Mouse (Mus musculus) layer of hippocampus, postnatal 14 days (tissue): ENCODE measurements at regions not wholly inside any gene's neighbourhood (a gene's known extent, or its start where the extent isn't known, plus 50 kb on each side); places are given as distances from the start of the nearest gene placed in this dataset.

ENCODE experiments used
- DNase-seq, 2 experiments: peaks; one replicate each; pipeline ENCODE4 v3.0.0; 2021 to 2022; ENCODE audit warnings: low spot score in 2 of 2, mixed read lengths in 1 of 2

DNA sequence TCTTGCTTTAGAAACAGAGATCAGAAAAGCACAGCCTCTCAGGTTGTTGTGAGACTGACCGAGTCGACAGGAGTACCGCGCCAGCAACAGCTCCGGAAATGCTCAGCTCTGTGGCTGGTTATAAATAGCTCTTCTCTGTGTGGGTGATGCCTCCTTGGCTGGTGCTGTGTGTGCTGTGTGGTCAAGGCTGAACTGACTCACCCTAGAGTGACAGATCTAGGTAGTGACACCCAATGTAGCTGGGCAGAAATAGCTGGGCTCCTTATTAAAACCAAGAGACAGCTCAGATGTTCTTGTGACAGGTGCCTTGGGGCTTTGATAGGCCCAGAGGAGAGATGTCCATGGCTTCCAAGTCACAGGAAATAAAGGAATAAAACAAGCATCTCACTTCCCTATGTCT lies 220.7 kb downstream of the 4933412E24Rik start:
- peak in 1 of 2 experiments; percentile 10 for DNase-seq

DNA sequence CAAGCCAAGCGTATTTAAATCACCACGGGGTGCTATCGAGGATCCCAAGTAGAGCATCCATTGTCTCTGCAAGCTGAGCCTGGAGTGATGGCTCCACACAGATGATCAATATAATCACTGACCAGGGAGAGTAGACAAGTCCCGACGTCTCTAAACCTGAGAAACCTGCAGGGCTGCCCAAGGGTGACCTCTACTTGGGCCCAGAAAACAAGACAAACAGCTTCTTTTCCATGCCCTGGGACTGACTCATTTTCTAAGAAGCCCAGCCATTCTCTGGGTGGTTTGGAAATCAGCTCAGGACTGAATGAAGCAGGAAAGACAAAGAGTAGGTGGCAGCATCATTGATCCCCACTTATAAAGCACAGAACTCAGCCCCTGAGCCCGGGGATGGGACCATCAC lies 221.5 kb downstream of the 4933412E24Rik start:
- no peak for DNase-seq

DNA sequence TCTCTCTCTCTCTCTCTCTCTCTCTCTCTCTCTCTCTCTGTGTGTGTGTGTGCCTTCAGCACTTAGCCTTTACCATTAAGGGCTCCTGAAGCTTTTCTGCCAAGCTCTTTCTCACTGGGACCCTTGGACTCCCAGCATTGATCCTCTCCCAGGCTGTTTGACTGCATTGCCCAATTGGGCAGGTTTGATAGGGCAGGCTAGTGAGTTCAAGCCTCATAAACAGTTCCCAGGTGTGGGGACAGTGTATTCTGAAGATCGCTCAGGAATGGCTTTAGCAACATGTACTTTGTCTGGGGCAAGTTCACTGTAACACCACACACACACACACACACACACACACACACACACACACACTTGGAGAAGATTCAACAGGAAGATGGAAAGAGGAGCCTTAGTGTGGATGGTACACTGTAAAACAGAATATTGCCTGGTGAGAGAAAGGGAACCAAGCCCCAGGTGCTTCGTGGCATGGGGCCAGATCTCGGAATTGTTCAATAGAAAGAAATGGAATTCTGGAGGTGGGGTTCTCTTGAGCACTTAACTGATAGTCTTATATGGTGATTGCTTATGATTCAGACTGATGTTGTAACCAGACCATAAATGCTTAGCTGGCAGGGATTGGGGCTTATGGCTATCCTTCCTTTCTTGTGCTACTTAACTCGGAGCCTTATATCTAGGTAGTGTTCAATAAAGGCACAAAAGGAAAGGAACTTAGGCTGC lies 229.5 kb downstream of the 4933412E24Rik start:
- DNase-seq: no peak

DNA sequence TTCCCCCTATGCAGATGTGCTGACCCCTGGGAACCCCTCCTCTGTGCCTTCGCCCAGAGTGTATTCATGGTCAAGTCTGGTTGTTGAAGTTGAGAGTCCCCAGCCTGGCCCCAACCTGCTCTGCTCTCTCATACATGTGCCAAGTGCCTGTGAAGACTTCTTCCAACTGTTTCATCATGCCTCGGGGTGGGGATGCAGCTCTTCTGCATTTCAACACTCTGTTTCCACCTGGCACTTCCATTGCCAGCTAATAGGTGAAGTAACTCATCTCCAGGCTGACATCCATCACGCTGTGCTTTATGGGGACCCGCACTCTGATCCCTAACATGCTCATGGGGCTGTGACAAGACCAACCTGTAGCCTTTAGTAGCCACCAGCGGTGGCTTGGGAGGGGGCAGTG lies 230.4 kb downstream of the 4933412E24Rik start:
- DNase-seq: no peak

DNA sequence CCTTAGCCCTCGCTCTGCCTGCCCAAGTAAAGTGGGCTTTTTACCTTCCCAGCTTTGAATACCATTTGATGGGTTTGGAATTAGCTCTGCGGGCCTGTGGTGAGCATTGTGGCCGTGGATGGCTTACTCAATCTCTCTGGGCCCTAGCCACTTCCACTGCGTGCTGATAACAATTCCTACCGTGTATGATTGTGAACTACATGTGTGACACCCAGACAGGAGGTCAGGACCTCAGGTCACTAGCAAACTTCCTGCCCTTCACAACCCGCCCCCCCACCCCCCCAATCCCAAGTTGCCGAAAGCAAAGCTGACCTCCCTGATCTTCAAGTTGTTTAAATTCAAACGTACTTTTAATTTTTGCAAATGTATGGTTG lies 231.9 kb downstream of the 4933412E24Rik start:
- no peak for DNase-seq

DNA sequence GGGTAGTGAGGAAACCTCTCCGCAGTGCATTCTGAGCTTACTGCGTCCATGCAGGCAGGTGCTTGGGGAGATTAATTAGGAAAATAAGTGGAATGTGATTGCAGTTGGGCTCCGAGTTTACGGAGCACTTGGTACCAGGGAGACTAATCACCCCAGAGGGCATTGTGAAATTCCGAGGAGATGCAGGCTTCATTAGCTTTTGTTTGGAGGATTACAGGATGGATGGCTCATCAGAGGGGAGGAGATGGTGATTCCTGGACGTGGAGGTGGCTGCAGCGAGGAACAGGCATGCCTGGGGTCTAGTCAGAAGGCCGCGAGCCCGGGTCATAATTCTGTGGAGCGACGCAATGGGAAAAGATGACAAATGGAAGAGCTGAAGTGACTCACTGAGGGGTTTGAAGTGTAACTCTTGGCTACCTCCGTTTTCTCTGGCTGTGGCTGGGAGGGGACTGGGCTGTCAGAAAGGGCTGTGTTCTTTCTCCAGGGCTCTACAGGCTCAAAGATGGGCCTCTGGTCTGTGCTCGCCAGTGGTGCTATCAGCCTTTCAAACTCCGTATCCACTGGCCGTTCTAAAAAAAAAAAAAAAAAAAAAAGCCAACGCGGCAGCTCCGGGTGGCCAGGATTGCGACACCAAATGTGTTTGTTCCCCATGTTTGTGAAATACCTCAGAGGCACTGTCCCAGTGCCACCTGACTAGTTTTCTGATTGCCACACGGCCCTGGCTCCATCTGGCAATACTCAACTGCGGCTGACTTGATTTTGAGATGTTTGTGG lies 232.4 kb downstream of the 4933412E24Rik start:
- DNase-seq: peak; percentile 3 to 8

DNA sequence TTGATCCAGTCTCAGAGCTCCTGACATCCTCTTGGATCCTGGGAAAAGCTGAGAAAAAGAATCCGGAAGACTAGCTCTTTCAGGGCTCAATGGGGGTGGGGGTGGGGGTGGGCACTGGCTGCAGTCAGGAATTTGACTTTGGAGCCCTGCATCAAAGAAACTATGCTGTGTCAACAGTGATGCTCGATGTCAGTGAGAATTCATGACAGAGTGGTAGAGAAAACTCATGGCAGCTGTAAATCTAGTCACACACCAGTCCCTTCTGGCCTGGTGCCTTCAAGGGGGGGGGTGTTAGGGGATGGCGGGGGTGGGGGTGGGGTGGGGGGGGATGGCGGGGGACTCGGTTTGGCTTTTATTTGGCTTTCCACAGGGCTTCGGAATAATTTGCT lies 233.0 kb downstream of the 4933412E24Rik start:
- no peak for DNase-seq

DNA sequence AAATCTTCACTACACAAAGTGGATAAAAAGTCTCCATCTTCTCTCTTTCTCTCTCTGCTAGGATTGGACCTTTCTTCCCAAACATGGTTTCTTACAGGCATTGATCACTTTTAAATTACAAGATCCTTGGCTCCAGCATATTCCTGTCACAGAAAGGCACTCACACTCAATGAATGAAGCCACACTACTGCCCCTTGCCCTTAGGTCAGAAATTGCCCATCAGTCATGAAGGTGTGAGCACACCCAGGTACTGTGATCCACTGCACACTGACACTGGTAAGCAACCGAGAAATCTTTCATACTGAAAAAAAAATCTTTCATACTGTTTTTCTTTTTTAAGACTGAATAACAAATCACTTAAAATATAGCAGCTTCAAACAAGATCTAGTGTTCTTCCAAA lies 235.9 kb downstream of the 4933412E24Rik start:
- no peak for DNase-seq

DNA sequence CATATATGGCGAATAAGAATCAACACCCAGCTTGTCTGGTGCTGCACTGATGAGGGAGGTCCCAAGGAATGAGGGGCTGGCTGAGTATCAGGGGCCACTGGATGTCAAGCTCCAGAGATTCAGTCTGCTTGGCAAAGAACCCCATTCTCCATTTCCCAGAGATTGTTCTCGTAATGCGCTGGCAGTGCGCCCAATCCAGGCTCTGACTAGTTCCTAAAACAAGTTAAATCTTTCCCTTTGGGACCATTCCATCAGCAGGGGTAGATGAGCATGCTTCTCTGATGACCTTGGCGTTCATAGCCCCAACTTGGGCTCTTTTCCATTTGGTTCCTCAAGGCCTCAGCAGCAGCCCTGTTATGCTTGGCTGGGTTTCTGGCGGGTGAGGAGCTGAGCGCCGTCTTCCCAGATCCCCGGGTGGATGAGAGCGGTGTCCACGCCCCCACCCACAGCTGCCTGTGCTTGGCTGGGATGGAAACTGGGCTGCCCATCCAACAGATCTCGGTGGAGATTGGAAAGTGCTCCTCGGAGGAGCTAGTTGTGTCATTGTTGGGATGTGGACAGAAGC lies 239.0 kb downstream of the 4933412E24Rik start:
- DNase-seq: peak in 1 of 2 experiments; percentile 34

DNA sequence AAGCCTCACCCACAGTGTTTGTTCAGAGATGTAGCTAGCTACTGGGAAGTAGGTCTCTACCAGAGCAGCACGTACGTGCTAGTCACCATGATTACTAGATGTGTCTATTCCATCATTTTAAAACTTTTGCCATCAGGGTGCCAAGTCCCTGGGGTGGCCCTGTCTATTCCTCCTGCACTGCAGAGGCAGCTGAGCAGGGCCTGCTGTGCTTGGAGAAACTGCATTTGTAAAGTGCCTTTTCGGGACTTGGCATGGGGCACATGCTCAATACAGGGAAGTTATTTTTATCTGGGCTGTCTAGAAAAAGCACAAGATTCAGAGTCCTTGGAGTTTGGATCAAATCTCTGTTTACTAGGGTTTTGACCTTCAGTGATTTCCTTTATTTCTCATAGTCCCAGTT lies 240.6 kb downstream of the 4933412E24Rik start:
- no peak for DNase-seq

DNA sequence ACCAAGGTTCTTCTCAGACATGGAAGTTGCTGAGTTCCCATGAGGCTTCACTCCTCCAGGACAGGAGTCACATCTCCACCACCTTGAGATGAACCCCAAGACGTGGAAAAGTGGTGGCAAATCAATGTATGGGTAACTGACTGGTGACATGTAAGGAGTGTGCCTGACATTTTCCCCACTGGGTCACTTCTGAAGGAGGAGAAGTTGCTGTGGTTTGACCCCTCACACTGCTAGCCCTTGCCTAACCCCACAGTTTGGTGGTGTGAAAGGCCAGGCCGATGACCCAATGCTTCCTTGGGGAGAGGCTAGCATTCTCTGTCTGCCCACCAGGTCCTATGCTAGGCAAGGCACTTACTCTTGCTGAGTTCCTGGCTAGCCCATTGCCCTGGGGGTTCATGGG lies 242.4 kb downstream of the 4933412E24Rik start:
- DNase-seq: no peak

DNA sequence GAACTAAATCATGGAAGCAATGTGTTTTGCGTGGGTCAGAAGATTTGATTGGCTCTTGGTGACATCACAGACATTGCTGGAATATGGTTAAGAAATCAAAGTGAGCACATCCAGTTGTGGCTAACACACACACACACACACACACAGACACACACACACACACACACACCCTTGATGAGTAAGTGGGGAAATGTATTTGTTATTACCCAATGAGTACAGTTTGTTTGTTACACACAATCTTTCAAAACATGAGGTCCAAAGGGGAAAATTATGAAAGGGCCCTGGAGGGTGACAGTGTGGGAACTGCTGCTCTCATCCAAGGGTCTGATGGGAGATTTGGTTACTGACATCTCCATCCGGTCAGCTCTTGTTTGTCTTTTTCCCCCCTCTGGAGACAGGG lies 243.8 kb downstream of the 4933412E24Rik start:
- no peak for DNase-seq

DNA sequence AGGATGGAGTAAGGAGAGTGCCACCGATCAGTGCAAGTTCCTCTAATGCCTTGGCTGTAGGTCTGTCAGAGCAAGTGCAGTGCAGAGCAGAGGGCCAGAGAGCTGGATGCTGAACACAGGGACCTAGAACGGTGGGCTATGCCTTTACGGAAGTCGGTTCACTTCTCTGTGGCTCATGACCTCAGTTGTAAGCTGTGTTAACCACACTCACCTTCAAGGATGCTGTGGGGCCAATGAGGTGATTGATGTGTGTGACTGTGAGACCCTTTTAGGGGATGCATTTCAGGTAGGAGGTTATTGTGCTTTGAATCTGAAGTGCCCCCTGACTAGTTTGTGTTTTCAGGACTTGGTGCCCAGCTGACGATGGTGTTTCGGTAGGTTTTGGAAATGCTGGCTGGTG lies 254.4 kb downstream of the 4933412E24Rik start:
- DNase-seq: no peak

DNA sequence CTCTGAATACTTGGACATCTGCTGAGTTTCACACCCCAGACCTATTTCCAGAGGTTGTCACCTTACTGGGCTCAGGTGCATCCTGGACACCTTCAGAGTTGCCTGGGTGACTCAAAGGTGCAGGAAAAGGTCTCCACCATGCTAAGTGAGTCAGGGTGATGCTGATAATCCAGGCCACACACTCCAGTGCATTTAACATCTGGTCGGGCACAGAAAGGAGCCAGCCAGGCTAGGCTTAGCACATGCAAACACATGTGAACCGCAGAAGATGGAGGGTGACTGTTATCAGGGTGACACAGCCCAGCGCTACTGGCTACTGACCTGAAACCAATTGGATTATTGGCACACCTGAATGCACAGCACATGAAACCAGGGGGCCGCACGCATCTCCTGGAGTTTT lies 255.9 kb downstream of the 4933412E24Rik start:
- no peak for DNase-seq

DNA sequence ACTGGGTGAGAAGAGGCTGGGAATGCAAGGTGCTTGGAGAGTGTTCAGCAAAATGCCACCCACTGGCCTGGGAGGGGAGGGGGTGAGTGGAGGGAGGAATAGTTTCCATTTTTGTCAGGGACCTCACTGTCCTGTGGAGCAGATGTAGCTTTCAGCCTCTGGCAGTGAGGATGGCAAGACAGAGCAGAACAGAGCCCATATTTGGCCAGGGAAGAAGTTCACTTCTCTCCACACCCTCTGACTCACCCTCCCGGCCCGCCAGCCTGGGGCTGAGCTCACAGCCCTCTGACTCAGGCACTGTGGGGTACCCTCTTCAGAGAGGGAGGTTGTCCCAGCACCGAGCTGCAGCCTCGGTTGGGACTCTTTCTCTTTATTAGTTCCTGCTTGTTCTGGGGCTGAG lies 256.8 kb downstream of the 4933412E24Rik start:
- no peak for DNase-seq

DNA sequence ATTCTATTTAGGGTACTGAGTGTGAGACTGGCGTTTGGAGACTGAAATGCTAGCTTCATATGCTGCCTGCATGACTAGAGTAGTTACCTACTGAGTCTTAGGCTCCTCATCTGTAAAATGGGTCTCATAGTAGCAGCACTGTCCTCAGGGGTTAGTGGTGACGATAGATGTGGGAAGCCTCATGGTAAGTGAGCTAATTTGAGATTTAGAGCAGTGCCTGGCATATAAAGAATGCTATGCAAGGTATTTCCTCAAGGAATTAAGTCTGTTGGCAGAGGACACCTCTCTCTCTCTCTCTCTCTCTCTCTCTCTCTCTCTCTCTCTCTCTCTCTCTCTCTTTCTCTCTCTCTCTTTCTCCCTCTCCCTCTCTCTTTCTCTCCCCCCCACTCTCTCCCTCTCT lies 257.4 kb downstream of the 4933412E24Rik start:
- no peak for DNase-seq

DNA sequence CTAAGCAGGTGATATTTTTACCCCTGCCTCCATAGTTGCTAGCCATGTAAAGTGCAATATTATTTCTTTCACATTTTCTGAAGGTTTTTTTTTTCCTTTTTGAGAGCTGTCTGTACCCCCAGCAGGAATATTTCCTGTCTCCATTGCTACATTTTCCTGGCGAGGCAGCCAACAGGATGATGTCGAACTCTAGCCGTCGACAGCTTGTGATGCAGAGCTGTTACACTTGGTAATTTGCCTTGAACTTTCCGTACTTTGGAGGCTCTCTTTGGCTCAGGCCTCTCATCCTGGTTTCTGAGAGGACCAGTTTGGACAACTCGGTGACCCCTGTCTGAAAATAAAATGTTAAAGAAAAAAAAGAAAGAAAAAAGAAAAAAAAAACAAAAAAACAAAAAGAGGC lies 260.3 kb downstream of the 4933412E24Rik start:
- DNase-seq: no peak

DNA sequence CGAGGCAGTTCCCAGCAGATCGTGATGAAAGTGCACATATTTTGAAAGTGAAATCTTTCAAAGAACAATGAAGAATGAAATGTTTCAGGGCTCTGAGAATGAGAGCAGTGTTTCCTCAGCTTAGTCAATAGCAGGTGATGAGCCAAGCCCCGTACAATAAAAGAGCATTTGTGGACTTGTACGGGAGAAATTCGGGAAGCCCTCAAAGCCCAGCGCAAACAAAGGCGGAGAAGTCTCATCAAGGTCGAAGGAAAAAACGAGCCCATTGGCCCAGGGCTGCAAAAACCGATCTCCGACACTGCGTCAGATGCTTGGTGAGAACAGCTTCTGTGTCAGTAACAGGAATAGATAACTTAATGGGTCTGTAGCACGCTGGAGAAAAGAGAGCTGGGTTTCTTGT lies 261.5 kb downstream of the 4933412E24Rik start:
- no peak for DNase-seq

DNA sequence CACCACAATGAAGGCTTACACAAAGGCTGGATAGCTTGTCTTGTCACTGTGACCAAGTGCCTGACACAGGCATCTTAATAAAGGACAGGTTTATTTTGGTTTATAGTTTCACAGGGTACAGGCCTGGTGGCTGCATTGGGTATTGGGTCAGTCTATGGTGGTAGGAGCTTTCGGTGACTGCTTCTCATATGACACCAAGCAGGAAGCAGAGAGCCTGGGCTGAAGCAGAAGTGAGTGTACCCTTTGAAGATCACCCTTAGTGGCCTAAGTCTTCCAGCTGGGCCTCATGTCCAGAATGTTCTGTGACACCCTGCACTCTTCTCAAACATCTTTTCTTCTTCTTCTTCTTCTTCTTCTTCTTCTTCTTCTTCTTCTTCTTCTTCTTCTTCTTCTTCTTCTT lies 264.1 kb downstream of the 4933412E24Rik start:
- no peak for DNase-seq

DNA sequence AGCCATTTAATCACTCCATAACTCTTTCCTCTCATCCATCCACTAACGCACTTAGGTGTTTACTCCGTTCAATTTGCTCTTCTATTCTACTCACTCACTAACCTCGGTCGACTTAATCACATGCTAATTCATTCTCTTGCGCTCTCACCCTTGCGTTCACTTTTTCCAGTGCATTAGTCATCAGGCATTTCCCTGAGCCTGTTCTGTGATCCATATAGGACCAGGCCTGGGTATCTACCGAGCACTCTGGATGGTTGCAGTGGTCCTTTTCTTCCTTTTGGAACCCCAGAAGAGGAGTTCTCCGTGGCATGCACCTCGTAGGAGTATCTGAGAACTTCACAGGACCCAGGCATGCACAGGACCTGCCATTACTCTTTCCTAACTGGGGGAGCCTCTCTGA lies 270.1 kb downstream of the 4933412E24Rik start:
- DNase-seq: no peak

DNA sequence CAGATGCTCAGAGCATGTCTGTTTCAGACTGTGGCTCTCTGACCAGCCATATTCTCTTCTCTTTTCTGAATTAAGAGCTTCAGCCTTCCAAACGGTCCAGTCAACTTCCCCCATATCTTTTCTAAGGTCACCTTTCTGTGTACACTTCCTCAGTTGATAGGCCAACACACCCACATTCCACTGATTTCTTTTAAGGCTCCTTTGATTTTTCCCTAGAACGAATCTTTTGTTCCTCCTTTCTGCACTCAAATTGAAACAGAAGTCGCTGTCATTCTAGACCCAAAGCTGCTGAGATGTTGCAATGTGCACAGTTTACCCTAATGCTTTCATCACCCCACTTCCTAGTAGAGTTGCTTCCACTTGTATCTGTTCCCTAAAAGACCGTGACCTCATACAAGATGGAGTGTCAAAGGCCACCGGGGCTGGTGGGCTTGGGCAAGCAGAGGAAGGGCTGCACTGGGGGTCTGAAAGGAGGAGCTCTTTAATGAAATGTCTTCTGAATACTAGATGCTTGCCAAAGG lies 271.9 kb downstream of the 4933412E24Rik start:
- no peak for DNase-seq

DNA sequence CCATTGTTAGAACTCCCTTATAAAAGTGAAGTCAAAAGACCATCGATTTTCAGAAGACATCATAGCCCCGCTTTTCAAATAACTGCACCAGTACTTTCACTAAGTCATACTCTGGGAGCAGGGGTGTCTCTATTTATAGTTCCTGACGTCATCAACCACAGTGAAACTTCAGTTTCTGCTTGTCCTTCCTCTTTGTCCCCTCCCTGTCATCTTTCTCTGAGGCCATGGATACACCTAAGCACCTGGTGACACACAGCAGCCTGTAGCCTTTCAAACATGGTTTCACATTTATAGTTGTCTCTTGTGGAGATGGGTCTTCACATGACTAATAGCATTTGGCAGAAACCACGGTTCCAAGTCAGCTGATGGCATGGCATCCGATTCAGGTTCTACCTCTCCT lies 277.2 kb downstream of the 4933412E24Rik start:
- DNase-seq: no peak
